Mouse (Mus musculus): ENCODE results near the gene Prdm16. TPM values are rescaled to one million over a fixed set of nuclear protein-coding genes. Genes with fewer than 3 reads are reported as not detected.
A peak's percentile ranks its signal among the peaks of the same experiment; 100 is the strongest.

Gene Prdm16
- total RNA-seq, 1 experiment = 3.1 TPM

DNA sequence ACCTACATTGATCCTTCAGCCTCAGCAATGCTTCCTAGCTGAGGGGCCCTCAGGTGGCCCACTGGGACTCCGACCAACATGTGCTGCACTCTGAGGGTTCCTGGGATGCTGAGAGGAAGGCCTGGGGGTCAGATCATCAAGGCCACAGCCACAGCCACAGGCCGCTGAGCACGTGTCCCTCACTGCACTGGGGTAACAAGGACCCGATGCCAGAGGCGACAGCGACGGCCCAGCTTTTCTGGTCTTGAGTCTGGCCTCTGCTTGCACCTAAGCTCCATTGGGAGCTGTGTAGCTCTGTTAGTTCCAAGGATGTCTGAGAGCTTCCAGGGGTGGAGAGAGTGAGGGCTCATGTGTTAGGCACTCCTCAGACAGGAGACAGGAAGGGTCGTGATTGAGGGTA, 265.8 kb downstream of the Prdm16 start:
- H3K9ac ChIP-seq (ENCODE audit: insufficient read depth, low read depth, low read length, poor library complexity, severe bottlenecking) = no peak overlapping the region
- no peaks in the 10 kb centered on the region for H3K36me3 ChIP-seq (ENCODE audit: control insufficient read depth, insufficient read depth, low read length, poor library complexity, severe bottlenecking)
- TF ChIP-seq ZC3H11A (IDR thresholded peaks at IDR 0.05; ENCODE audit: borderline replicate concordance, low read depth, low read length) = no peak
- TF ChIP-seq MAFK (IDR thresholded peaks at IDR 0.05; ENCODE audit: insufficient read depth, low read depth, low read length) = no peak
- TF ChIP-seq CHD2 (IDR thresholded peaks at IDR 0.05; ENCODE audit: low read depth, low read length) = no peak
- TF ChIP-seq ZNF384 (IDR thresholded peaks at IDR 0.05; ENCODE audit: low read depth, low read length) = no peak
- TF ChIP-seq HCFC1 (IDR thresholded peaks at IDR 0.05; ENCODE audit: borderline replicate concordance, insufficient read depth, low read length) = no peak
- no peak overlapping the region for H3K27ac ChIP-seq (ENCODE audit: insufficient read depth, low read depth, low read length, poor library complexity, severe bottlenecking)
- in situ Hi-C loops (cut with MboI; ENCODE audit: low sequenced_read_pairs in 2 of 2, unreplicated experiment in 2 of 2) = no loop called here
- peaks cover 3 to 7% of the 10 kb centered on the region in 2 experiments; a peak in 3 of 4 replicates for H3K4me1 ChIP-seq (ENCODE audit: control insufficient read depth in 2 of 2, insufficient read depth in 2 of 2, low read length in 2 of 2, poor library complexity in 1 of 2)
- 0 out of 4 replicates have a peak overlapping the region, but pooled peaks of 1 of the 2 experiments have one; percentile 21 for H3K4me3 ChIP-seq (ENCODE audit: insufficient read depth in 1 of 2, low read depth in 1 of 2, low read length in 2 of 2, poor library complexity in 1 of 2, severe bottlenecking in 1 of 2)
- no peaks in the 10 kb centered on the region for H3K9me3 ChIP-seq (ENCODE audit: control insufficient read depth, insufficient read depth, low read depth, low read length)
- no peak for DNase-seq (ENCODE audit: low read depth, low spot score)

DNA sequence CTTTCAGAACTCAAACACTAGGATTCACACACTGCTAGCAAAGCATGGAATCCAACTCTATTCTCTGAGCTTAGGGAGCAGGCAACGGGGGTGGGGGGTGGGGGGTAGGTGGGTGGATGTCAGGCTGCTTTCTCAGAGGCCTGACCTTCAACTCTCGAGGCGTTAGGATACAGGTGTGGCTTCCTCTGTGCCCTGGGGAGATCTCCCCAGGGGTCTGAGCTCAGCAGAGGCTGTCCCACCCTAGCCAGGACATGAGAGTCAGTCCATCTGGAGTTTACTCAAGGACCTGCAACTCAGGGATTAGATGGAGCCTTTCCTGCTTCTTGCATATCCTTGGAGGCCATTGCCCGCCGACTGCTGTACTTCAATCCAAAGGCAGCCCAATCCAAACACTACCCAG, 267.6 kb downstream of the Prdm16 start:
- H3K9me3 ChIP-seq (ENCODE audit: control insufficient read depth, insufficient read depth, low read depth, low read length) = no peaks in the 10 kb centered on the region
- H3K27ac ChIP-seq (ENCODE audit: insufficient read depth, low read depth, low read length, poor library complexity, severe bottlenecking) = no peak overlapping the region
- TF ChIP-seq HCFC1 (IDR thresholded peaks at IDR 0.05; ENCODE audit: borderline replicate concordance, insufficient read depth, low read length) (no peak), ZNF384 (IDR thresholded peaks at IDR 0.05; ENCODE audit: low read depth, low read length) (no peak), ZC3H11A (IDR thresholded peaks at IDR 0.05; ENCODE audit: borderline replicate concordance, low read depth, low read length) (no peak), MAFK (IDR thresholded peaks at IDR 0.05; ENCODE audit: insufficient read depth, low read depth, low read length) (no peak), CHD2 (IDR thresholded peaks at IDR 0.05; ENCODE audit: low read depth, low read length) (no peak)
- H3K4me3 ChIP-seq (ENCODE audit: insufficient read depth in 1 of 2, low read depth in 1 of 2, low read length in 2 of 2, poor library complexity in 1 of 2, severe bottlenecking in 1 of 2) = no peak overlapping the region
- peaks cover 3 to 7% of the 10 kb centered on the region in 2 experiments; a peak in 3 of 4 replicates for H3K4me1 ChIP-seq (ENCODE audit: control insufficient read depth in 2 of 2, insufficient read depth in 2 of 2, low read length in 2 of 2, poor library complexity in 1 of 2)
- no peak for DNase-seq (ENCODE audit: low read depth, low spot score)
- in situ Hi-C loops (cut with MboI; ENCODE audit: low sequenced_read_pairs in 2 of 2, unreplicated experiment in 2 of 2) = no loop called here
- H3K36me3 ChIP-seq (ENCODE audit: control insufficient read depth, insufficient read depth, low read length, poor library complexity, severe bottlenecking) = no peaks in the 10 kb centered on the region
- H3K9ac ChIP-seq (ENCODE audit: insufficient read depth, low read depth, low read length, poor library complexity, severe bottlenecking) = no peak overlapping the region

- no peak for DNase-seq (ENCODE audit: low read depth, low spot score)
- H3K27ac ChIP-seq (ENCODE audit: insufficient read depth, low read depth, low read length, poor library complexity, severe bottlenecking) = no peak overlapping the region
- TF ChIP-seq CHD2 (IDR thresholded peaks at IDR 0.05; ENCODE audit: low read depth, low read length) (no peak), MAFK (IDR thresholded peaks at IDR 0.05; ENCODE audit: insufficient read depth, low read depth, low read length) (no peak), ZNF384 (IDR thresholded peaks at IDR 0.05; ENCODE audit: low read depth, low read length) (no peak), ZC3H11A (IDR thresholded peaks at IDR 0.05; ENCODE audit: borderline replicate concordance, low read depth, low read length) (no peak), HCFC1 (IDR thresholded peaks at IDR 0.05; ENCODE audit: borderline replicate concordance, insufficient read depth, low read length) (no peak)
- H3K4me1 ChIP-seq (ENCODE audit: control insufficient read depth in 2 of 2, insufficient read depth in 2 of 2, low read length in 2 of 2, poor library complexity in 1 of 2) = peaks cover 3 to 12% of the 10 kb centered on the region in 2 experiments; a peak in 3 of 4 replicates
- H3K9ac ChIP-seq (ENCODE audit: insufficient read depth, low read depth, low read length, poor library complexity, severe bottlenecking) = no peak overlapping the region
- no peak overlapping the region for H3K4me3 ChIP-seq (ENCODE audit: insufficient read depth in 1 of 2, low read depth in 1 of 2, low read length in 2 of 2, poor library complexity in 1 of 2, severe bottlenecking in 1 of 2)
- H3K9me3 ChIP-seq (ENCODE audit: control insufficient read depth, insufficient read depth, low read depth, low read length) = no peaks in the 10 kb centered on the region
- in situ Hi-C loops (cut with MboI; ENCODE audit: low sequenced_read_pairs in 2 of 2, unreplicated experiment in 2 of 2) = no loop called here
- no peaks in the 10 kb centered on the region for H3K36me3 ChIP-seq (ENCODE audit: control insufficient read depth, insufficient read depth, low read length, poor library complexity, severe bottlenecking)
These were observed 269.8 kb downstream of the Prdm16 start for GRCm38 (mm10) chr4:154366836-154367235.

- DNase-seq (ENCODE audit: low read depth, low spot score) = no peak
- Histone ChIP-seq H3K9ac (ENCODE audit: insufficient read depth, low read depth, low read length, poor library complexity, severe bottlenecking) (no peak overlapping the region), H3K4me3 (ENCODE audit: insufficient read depth in 1 of 2, low read depth in 1 of 2, low read length in 2 of 2, poor library complexity in 1 of 2, severe bottlenecking in 1 of 2) (no peak overlapping the region), H3K36me3 (ENCODE audit: control insufficient read depth, insufficient read depth, low read length, poor library complexity, severe bottlenecking) (no peaks in the 10 kb centered on the region), H3K27ac (ENCODE audit: insufficient read depth, low read depth, low read length, poor library complexity, severe bottlenecking) (no peak overlapping the region), H3K4me1 (ENCODE audit: control insufficient read depth in 2 of 2, insufficient read depth in 2 of 2, low read length in 2 of 2, poor library complexity in 1 of 2) (peaks cover 7 to 21% of the 10 kb centered on the region in 2 experiments), H3K9me3 (ENCODE audit: control insufficient read depth, insufficient read depth, low read depth, low read length) (no peaks in the 10 kb centered on the region)
- TF ChIP-seq CHD2 (IDR thresholded peaks at IDR 0.05; ENCODE audit: low read depth, low read length) (no peak), ZC3H11A (IDR thresholded peaks at IDR 0.05; ENCODE audit: borderline replicate concordance, low read depth, low read length) (no peak), MAFK (IDR thresholded peaks at IDR 0.05; ENCODE audit: insufficient read depth, low read depth, low read length) (no peak), HCFC1 (IDR thresholded peaks at IDR 0.05; ENCODE audit: borderline replicate concordance, insufficient read depth, low read length) (no peak), ZNF384 (IDR thresholded peaks at IDR 0.05; ENCODE audit: low read depth, low read length) (no peak)
- in situ Hi-C loops (cut with MboI; ENCODE audit: low sequenced_read_pairs in 2 of 2, unreplicated experiment in 2 of 2) = no loop called here
These were observed 271.9 kb downstream of the Prdm16 start for GRCm38 (mm10) chr4:154364752-154365151.
